Mouse (Mus musculus): ENCODE data around the gene Dyx1c1. TPM values are rescaled to one million over a fixed set of nuclear protein-coding genes. Genes with fewer than 3 reads are reported as not detected.

The Dyx1c1 gene
- 0.49 and 0.57 TPM in 2 replicates for polyA plus RNA-seq (2015; fragmentation: Nextera tagmentation; extraction: Ambion mirVana)

GRCm38 (mm10) chr9:72958521-72959450 lies at the start of gene Dyx1c1, which contains the start of gene Gm44503:
Gene Dyx1c1, plus strand, starts transcription at chr9:72958785.
Gene Gm44503, plus strand, starts transcription at chr9:72958852.
- Histone ChIP-seq H3K4me3 (ENCODE audit: low read length) (peak within 1 kb of the TSS; percentile 77), H3K9me3 (ENCODE audit: control insufficient read depth, low read length) (no peaks in the 10 kb centered on the region), H3K4me2 (ENCODE audit: low read depth, low read length) (peak within 1 kb of the TSS; percentile 60), H3K9ac (ENCODE audit: low read depth, low read length) (peak within 1 kb of the TSS; percentile 72), H3K4me1 (ENCODE audit: control insufficient read depth, insufficient read depth, low read length) (peaks cover 4% of the 10 kb centered on the region; the same call in 1 of the 2 replicates), H3K27ac (ENCODE audit: low read length) (0 out of 2 replicates have a peak within 1 kb of the TSS, but pooled peaks have one; percentile 34), H3K36me3 (ENCODE audit: control insufficient read depth, insufficient read depth, low read length) (no peaks in the 10 kb centered on the region), H3K27me3 (replicated peaks; ENCODE audit: control insufficient read depth, insufficient read depth, low read length) (no peaks in the 10 kb centered on the region)
- ATAC-seq = peak; percentile 92
- 2% methylated on average over 43 of the region's 43 CpGs for WGBS

DNA sequence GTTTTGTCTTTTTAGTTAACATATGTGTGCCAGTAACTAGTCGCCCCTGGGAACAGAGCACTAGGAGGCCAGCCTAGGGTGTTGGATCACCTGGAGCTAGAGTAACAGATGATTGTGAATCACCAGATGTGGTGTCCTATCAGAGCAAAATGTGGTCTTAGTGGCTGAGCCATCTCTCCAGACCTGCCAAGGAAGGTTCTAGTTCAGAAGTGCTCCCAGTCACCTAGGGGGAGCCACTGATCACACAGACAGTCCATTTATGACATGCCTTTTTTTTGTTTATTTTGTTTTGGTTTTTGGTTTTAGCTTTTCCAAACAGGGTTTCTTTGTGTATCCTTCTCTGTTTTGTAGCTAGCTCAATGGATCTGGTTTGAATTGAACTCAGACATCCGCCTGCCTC lies 47.2 kb upstream of the Dyx1c1 start:
- no peaks in the 10 kb centered on the region for H3K4me1 ChIP-seq (ENCODE audit: control insufficient read depth, insufficient read depth, low read length)
- H3K9me3 ChIP-seq (ENCODE audit: control insufficient read depth, low read length) = no peaks in the 10 kb centered on the region
- H3K27me3 ChIP-seq (replicated peaks; ENCODE audit: control insufficient read depth, insufficient read depth, low read length) = no peaks in the 10 kb centered on the region
- ATAC-seq = no peak
- H3K27ac ChIP-seq (ENCODE audit: low read length) = no peak overlapping the region
- no peak overlapping the region for H3K9ac ChIP-seq (ENCODE audit: low read depth, low read length)
- WGBS = 93% methylated on average over 2 of the region's 2 CpGs
- H3K4me3 ChIP-seq (ENCODE audit: low read length) = no peak overlapping the region
- no peak overlapping the region for H3K4me2 ChIP-seq (ENCODE audit: low read depth, low read length)
- no peaks in the 10 kb centered on the region for H3K36me3 ChIP-seq (ENCODE audit: control insufficient read depth, insufficient read depth, low read length)

- Histone ChIP-seq H3K4me3 (ENCODE audit: low read length) (no peak overlapping the region), H3K27ac (ENCODE audit: low read length) (no peak overlapping the region), H3K4me2 (ENCODE audit: low read depth, low read length) (no peak overlapping the region), H3K9ac (ENCODE audit: low read depth, low read length) (no peak overlapping the region), H3K9me3 (ENCODE audit: control insufficient read depth, low read length) (no peaks in the 10 kb centered on the region), H3K36me3 (ENCODE audit: control insufficient read depth, insufficient read depth, low read length) (no peaks in the 10 kb centered on the region), H3K4me1 (ENCODE audit: control insufficient read depth, insufficient read depth, low read length) (no peaks in the 10 kb centered on the region), H3K27me3 (replicated peaks; ENCODE audit: control insufficient read depth, insufficient read depth, low read length) (no peaks in the 10 kb centered on the region)
- no peak for ATAC-seq
- 68% methylated on average over 6 of the region's 6 CpGs for WGBS
These were observed 45.0 kb upstream of the Dyx1c1 start for GRCm38 (mm10) chr9:72913551-72913950.

DNA sequence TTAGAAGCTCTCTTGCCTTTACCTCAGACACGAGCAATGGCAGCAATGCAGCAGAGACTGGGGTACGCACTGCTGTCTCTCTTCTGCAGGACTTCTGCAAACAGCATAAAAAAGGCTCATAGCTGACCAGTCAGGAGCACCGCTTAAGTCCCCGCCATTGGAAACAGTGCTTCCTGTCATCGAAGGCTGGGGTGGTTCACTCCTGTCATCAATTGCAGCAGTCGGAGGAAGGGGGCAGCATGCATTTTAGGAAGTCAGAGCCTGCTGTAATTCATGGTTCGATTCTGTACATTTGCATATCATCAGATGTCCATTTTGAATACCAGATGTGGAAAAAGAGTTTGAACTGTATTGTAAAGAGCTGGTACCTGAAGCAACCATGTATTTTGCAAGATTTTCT lies 42.9 kb upstream of the Dyx1c1 start:
- no peaks in the 10 kb centered on the region for H3K27me3 ChIP-seq (replicated peaks; ENCODE audit: control insufficient read depth, insufficient read depth, low read length)
- no peaks in the 10 kb centered on the region for H3K4me1 ChIP-seq (ENCODE audit: control insufficient read depth, insufficient read depth, low read length)
- WGBS = 68% methylated on average over 7 of the region's 7 CpGs
- H3K27ac ChIP-seq (ENCODE audit: low read length) = no peak overlapping the region
- no peak overlapping the region for H3K4me3 ChIP-seq (ENCODE audit: low read length)
- no peak for ATAC-seq
- H3K9me3 ChIP-seq (ENCODE audit: control insufficient read depth, low read length) = no peaks in the 10 kb centered on the region
- no peaks in the 10 kb centered on the region for H3K36me3 ChIP-seq (ENCODE audit: control insufficient read depth, insufficient read depth, low read length)
- no peak overlapping the region for H3K4me2 ChIP-seq (ENCODE audit: low read depth, low read length)
- H3K9ac ChIP-seq (ENCODE audit: low read depth, low read length) = no peak overlapping the region

DNA sequence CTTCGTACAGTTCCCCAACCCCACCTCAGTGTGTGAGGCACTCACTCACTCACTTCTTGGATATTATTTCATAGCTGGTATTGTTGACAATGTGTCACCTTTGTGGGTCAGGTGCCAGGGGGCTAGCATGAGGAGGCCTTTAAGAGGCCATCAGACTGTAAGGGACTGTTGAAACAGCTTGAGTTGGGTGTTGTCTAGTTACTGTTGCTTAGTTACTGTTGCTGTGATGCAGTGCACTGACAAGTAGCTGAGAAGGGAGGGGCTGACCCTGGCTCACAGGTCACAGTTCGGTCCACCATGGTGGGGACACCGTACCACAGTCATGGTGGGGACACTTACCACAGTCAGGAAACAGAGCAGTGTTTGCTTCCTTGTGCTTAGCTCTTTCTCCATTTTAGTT lies 35.5 kb upstream of the Dyx1c1 start:
- H3K27me3 ChIP-seq (replicated peaks; ENCODE audit: control insufficient read depth, insufficient read depth, low read length) = peaks cover 5% of the 10 kb centered on the region; the same call in 1 of the 2 replicates
- WGBS = 85% methylated on average over 3 of the region's 3 CpGs

GRCm38 (mm10) chr9:72925021-72925934 lies 33.3 kb upstream of the Dyx1c1 start, which contains the start of gene Pygo1:
Gene Pygo1, plus strand, starts transcription at chr9:72925645.
- peak within 1 kb of the TSS; percentile 75 for H3K4me3 ChIP-seq (ENCODE audit: low read length)
- H3K36me3 ChIP-seq (ENCODE audit: control insufficient read depth, insufficient read depth, low read length) = no peaks in the 10 kb centered on the region
- peak within 1 kb of the TSS; percentile 92 for H3K4me2 ChIP-seq (ENCODE audit: low read depth, low read length)
- WGBS = under 1% methylated on average over 92 of the region's 108 CpGs
- no peaks in the 10 kb centered on the region for H3K9me3 ChIP-seq (ENCODE audit: control insufficient read depth, low read length)
- ATAC-seq = peak; percentile 89
- H3K4me1 ChIP-seq (ENCODE audit: control insufficient read depth, insufficient read depth, low read length) = peaks cover 9% of the 10 kb centered on the region; the same call in 1 of the 2 replicates
- peak within 1 kb of the TSS; percentile 85 for H3K9ac ChIP-seq (ENCODE audit: low read depth, low read length)
- peak within 1 kb of the TSS; percentile 80 for H3K27ac ChIP-seq (ENCODE audit: low read length)
- peaks cover 5% of the 10 kb centered on the region; the same call in 1 of the 2 replicates for H3K27me3 ChIP-seq (replicated peaks; ENCODE audit: control insufficient read depth, insufficient read depth, low read length)

More for the DNA sequence above, 35.5 kb upstream of the Dyx1c1 start:
- Histone ChIP-seq H3K4me3 (ENCODE audit: low read length) (no peak overlapping the region), H3K9me3 (ENCODE audit: control insufficient read depth, low read length) (no peaks in the 10 kb centered on the region), H3K36me3 (ENCODE audit: control insufficient read depth, insufficient read depth, low read length) (no peaks in the 10 kb centered on the region), H3K4me1 (ENCODE audit: control insufficient read depth, insufficient read depth, low read length) (peaks cover 9% of the 10 kb centered on the region; the same call in 1 of the 2 replicates), H3K27ac (ENCODE audit: low read length) (no peak overlapping the region), H3K9ac (ENCODE audit: low read depth, low read length) (no peak overlapping the region), H3K4me2 (ENCODE audit: low read depth, low read length) (no peak overlapping the region)
- ATAC-seq = no peak

- peak overlapping the region; percentile 75 for H3K4me3 ChIP-seq (ENCODE audit: low read length)
- WGBS = 2% methylated on average over 20 of the region's 20 CpGs
- H3K36me3 ChIP-seq (ENCODE audit: control insufficient read depth, insufficient read depth, low read length) = no peaks in the 10 kb centered on the region
- peaks cover 9% of the 10 kb centered on the region; the same call in 1 of the 2 replicates for H3K4me1 ChIP-seq (ENCODE audit: control insufficient read depth, insufficient read depth, low read length)
- peak overlapping the region; percentile 92 for H3K4me2 ChIP-seq (ENCODE audit: low read depth, low read length)
- peaks cover 5% of the 10 kb centered on the region; the same call in 1 of the 2 replicates for H3K27me3 ChIP-seq (replicated peaks; ENCODE audit: control insufficient read depth, insufficient read depth, low read length)
- peak overlapping the region; percentile 80 for H3K27ac ChIP-seq (ENCODE audit: low read length)
- peak; percentile 55; the same call in 1 of the 2 replicates for ATAC-seq
- peak overlapping the region; percentile 85 for H3K9ac ChIP-seq (ENCODE audit: low read depth, low read length)
- no peaks in the 10 kb centered on the region for H3K9me3 ChIP-seq (ENCODE audit: control insufficient read depth, low read length)
These were observed 32.7 kb upstream of the Dyx1c1 start for GRCm38 (mm10) chr9:72925935-72926258.

- H3K27ac ChIP-seq (ENCODE audit: low read length) = no peak overlapping the region
- H3K4me3 ChIP-seq (ENCODE audit: low read length) = no peak overlapping the region
- H3K9ac ChIP-seq (ENCODE audit: low read depth, low read length) = no peak overlapping the region
- no peaks in the 10 kb centered on the region for H3K36me3 ChIP-seq (ENCODE audit: control insufficient read depth, insufficient read depth, low read length)
- ATAC-seq = no peak
- H3K27me3 ChIP-seq (replicated peaks; ENCODE audit: control insufficient read depth, insufficient read depth, low read length) = no peaks in the 10 kb centered on the region; the same call in 1 of the 2 replicates
- H3K4me1 ChIP-seq (ENCODE audit: control insufficient read depth, insufficient read depth, low read length) = 0 out of 2 replicates have a peak, but pooled peaks cover 4% of the 10 kb centered on the region
- H3K4me2 ChIP-seq (ENCODE audit: low read depth, low read length) = no peak overlapping the region
- 85% methylated on average over 13 of the region's 13 CpGs for WGBS
- H3K9me3 ChIP-seq (ENCODE audit: control insufficient read depth, low read length) = no peaks in the 10 kb centered on the region
These were observed 27.3 kb upstream of the Dyx1c1 start for GRCm38 (mm10) chr9:72931166-72931790.

Measured in intestine, embryonic 16.5 days (tissue).